Mouse (Mus musculus) limb, embryonic 11.5 days (tissue): ENCODE results near the gene Cnn2. TPM values are rescaled to one million over a fixed set of nuclear protein-coding genes. Genes with fewer than 3 reads are reported as not detected.

Source experiments
- ATAC-seq: fragments of 200-750 bp; cut with Nextera tagmentation; 2 replicates; pipeline ENCODE4 v1.8.0; 2017; ENCODE audit warnings: low read depth; ENCODE audit not compliant: insufficient number of reproducible peaks, low FRiP score, low TSS enrichment
- DNase-seq: peaks from one replicate; pipeline ENCODE4 v3.0.0-alpha.2; 2015; ENCODE audit warnings: low spot score
- H3K27ac ChIP-seq: fragments of 300-500 bp; sonication (generic); replicated peaks from 2 replicates; pipeline ENCODE4 v1.5.1; 2014; ENCODE audit warnings: low read depth, mild to moderate bottlenecking, low read length
- H3K27me3 ChIP-seq: fragments of 300-500 bp; sonication (generic); 2 replicates; pipeline ENCODE4 v1.6.1; 2014; ENCODE audit warnings: mild to moderate bottlenecking, low read length, mixed read lengths; ENCODE audit not compliant: control insufficient read depth, insufficient read depth
- H3K36me3 ChIP-seq: fragments of 300-500 bp; sonication (generic); 2 replicates; pipeline ENCODE4 v1.6.1; 2014; ENCODE audit warnings: mild to moderate bottlenecking, low read length, moderate library complexity, mixed read lengths; ENCODE audit not compliant: control insufficient read depth, insufficient read depth
- H3K4me1 ChIP-seq: fragments of 300-500 bp; sonication (generic); 2 replicates; pipeline ENCODE4 v1.6.1; 2014; ENCODE audit warnings: low read length, mixed read lengths; ENCODE audit not compliant: control insufficient read depth, insufficient read depth
- H3K4me2 ChIP-seq: fragments of 300-500 bp; sonication (generic); 2 replicates; pipeline ENCODE4 v1.6.1; 2014; ENCODE audit warnings: low read depth, mild to moderate bottlenecking, moderate library complexity; ENCODE audit not compliant: severe bottlenecking
- H3K4me3 ChIP-seq: fragments of 300-500 bp; sonication (generic); 2 replicates; pipeline ENCODE4 v1.5.1; 2014; ENCODE audit warnings: low read depth, low read length
- H3K9ac ChIP-seq: fragments of 300-500 bp; sonication (generic); 2 replicates; pipeline ENCODE4 v1.6.1; 2014; ENCODE audit warnings: mild to moderate bottlenecking, low read length
- H3K9me3 ChIP-seq: fragments of 300-500 bp; sonication (generic); 2 replicates; pipeline ENCODE4 v1.6.1; 2016; ENCODE audit warnings: low read length; ENCODE audit not compliant: control insufficient read depth
- WGBS: fragments of 180-500 bp; shearing (Covaris S2); extraction: QIAGEN DNeasy Blood & Tissue Kit; methylation state at CpG from one replicate; pipeline ENCODE4 v1.1.7; 2014; 5-methylcytosine and 5-hydroxymethylcytosine counted together
- polyA plus RNA-seq: library from polyadenylated mRNA; unstranded; fragments of >200 nt; fragmentation: Nextera tagmentation; extraction: Ambion mirVana; gene quantifications from 2 replicates; pipeline ENCODE4 v1.2.1, GENCODE M21; 2014

Gene Cnn2
- polyA plus RNA-seq, 1 experiment from 2014 or later, result 255 TPM

- H3K4me3 ChIP-seq, result 0 out of 2 replicates have a peak overlapping the region, but pooled peaks have one; percentile 5
- no peak overlapping the region for H3K9ac ChIP-seq
- H3K9me3 ChIP-seq, result peaks cover 6% of the 10 kb centered on the region; the same call in 1 of the 2 replicates
- no peaks in the 10 kb centered on the region for H3K36me3 ChIP-seq
- peaks cover 8% of the 10 kb centered on the region for H3K4me1 ChIP-seq
- WGBS, result 18% methylated on average over 28 of the region's 28 CpGs
- ATAC-seq (no peak), DNase-seq (no peak)
- no peak overlapping the region for H3K27ac ChIP-seq
- H3K4me2 ChIP-seq, result no peak overlapping the region
- H3K27me3 ChIP-seq, result peaks cover 45% of the 10 kb centered on the region
These were observed 26.3 kb downstream of the Cnn2 start for GRCm38 (mm10) chr10:80014484-80015290.

GRCm38 (mm10) chr10:80015583-80015982 is 27.2 kb downstream of the Cnn2 start:
- H3K27me3 ChIP-seq, result peaks cover 45% of the 10 kb centered on the region
- 81% methylated on average over 10 of the region's 10 CpGs for WGBS

DNA sequence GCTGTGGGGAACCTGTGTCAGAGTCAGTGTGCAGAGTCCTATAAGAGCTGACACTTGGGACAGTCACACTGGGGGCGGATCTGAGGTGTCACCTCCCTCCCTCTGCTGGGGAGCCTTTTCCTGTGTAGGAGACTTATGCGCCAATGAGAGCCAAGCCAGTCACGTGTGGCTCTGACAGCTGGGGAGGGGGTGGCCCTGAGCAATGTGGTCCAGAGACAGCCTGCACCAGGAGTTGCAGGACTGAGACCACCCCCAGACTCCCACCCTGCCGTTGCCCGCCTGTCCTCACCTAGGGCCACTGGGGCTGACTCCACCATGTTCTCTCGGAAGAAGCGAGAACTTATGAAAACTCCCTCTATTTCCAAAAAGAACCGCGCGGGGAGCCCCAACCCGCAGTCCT is 28.1 kb downstream of the Cnn2 start, which contains the start of gene Arhgap45:
TSS of gene Arhgap45 (plus strand) at position 143 of the 400 bp plus-strand sequence.
- ATAC-seq (no peak), DNase-seq (no peak)
- Histone ChIP-seq H3K36me3 (no peaks in the 10 kb centered on the region; the same call in 1 of the 2 replicates), H3K4me3 (no peak within 1 kb of the TSS), H3K4me2 (no peak within 1 kb of the TSS), H3K9ac (no peak within 1 kb of the TSS; the same call in 1 of the 2 replicates), H3K4me1 (peaks cover 10% of the 10 kb centered on the region), H3K9me3 (no peaks in the 10 kb centered on the region), H3K27ac (no peak within 1 kb of the TSS), H3K27me3 (peaks cover 45% of the 10 kb centered on the region)
- WGBS, result 61% methylated on average over 11 of the region's 11 CpGs

More at GRCm38 (mm10) chr10:80015583-80015982, 27.2 kb downstream of the Cnn2 start:
- H3K9ac ChIP-seq, result no peak overlapping the region
- ATAC-seq (no peak), DNase-seq (no peak)
- H3K4me3 ChIP-seq, result no peak overlapping the region
- no peak overlapping the region for H3K27ac ChIP-seq
- no peaks in the 10 kb centered on the region for H3K36me3 ChIP-seq
- H3K4me2 ChIP-seq, result no peak overlapping the region
- H3K9me3 ChIP-seq, result peaks cover 5% of the 10 kb centered on the region; the same call in 1 of the 2 replicates
- H3K4me1 ChIP-seq, result peaks cover 10% of the 10 kb centered on the region

- Histone ChIP-seq H3K4me1 (peaks cover 10% of the 10 kb centered on the region), H3K36me3 (no peaks in the 10 kb centered on the region; the same call in 1 of the 2 replicates), H3K4me2 (no peak overlapping the region), H3K9ac (no peak overlapping the region; the same call in 1 of the 2 replicates), H3K27ac (no peak overlapping the region), H3K27me3 (peaks cover 43% of the 10 kb centered on the region), H3K4me3 (no peak overlapping the region), H3K9me3 (no peaks in the 10 kb centered on the region)
- ATAC-seq, result no peak
- DNase-seq, result no peak
- WGBS, result 89% methylated on average over 10 of the region's 10 CpGs
These were observed 28.5 kb downstream of the Cnn2 start for GRCm38 (mm10) chr10:80016931-80017330.

DNA sequence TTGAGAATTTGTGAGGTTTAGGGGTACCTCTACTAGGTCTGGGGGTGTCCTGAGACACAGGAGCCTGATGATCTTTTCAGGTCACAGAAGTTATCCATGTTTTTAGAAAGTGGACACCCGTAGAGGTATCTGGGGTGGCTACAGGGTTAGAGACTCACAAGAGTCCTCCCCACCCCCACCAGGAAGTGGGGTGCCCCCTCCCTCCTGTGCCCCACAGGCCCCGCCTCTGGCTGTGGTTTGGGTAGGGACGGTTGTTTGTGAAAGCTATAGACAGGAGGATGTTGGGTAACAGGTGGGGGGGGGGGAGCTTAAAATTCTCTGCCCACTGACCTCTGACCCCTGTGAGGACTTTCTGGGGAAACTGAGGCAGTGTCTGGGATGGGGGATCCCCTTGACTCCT is 29.0 kb downstream of the Cnn2 start:
- H3K27me3 ChIP-seq, result peaks cover 39% of the 10 kb centered on the region
- 75% methylated on average over 3 of the region's 3 CpGs for WGBS
- DNase-seq (no peak), ATAC-seq (no peak)
- peaks cover 10% of the 10 kb centered on the region for H3K4me1 ChIP-seq
- no peak overlapping the region for H3K27ac ChIP-seq
- H3K9ac ChIP-seq, result no peak overlapping the region
- no peak overlapping the region for H3K4me3 ChIP-seq
- H3K36me3 ChIP-seq, result peaks cover 4% of the 10 kb centered on the region; the same call in 1 of the 2 replicates
- H3K4me2 ChIP-seq, result no peak overlapping the region
- H3K9me3 ChIP-seq, result no peaks in the 10 kb centered on the region

DNA sequence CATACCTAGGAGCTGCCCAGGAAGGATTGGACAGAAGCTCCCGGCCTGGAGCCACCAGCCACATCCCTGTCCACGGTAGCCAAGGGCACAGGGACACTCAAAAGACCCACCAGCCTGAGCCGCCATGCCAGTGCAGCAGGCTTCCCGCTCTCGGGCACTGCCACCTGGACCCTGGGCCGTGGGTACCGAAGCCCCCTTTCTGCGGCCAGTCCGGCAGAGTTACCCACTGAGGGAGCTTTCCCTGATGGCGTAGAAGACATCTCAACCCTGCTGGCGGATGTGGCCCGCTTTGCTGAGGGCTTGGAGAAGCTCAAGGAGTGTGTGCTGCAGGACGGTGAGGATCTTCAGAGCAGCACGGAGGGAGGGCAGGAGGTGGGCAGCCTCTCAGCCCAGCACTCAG is 29.4 kb downstream of the Cnn2 start:
- 77% methylated on average over 14 of the region's 14 CpGs for WGBS
- no peaks in the 10 kb centered on the region for H3K9me3 ChIP-seq
- H3K4me2 ChIP-seq, result no peak overlapping the region
- DNase-seq (no peak), ATAC-seq (no peak)
- H3K36me3 ChIP-seq, result peaks cover 4% of the 10 kb centered on the region; the same call in 1 of the 2 replicates
- H3K9ac ChIP-seq, result no peak overlapping the region
- peaks cover 35% of the 10 kb centered on the region for H3K27me3 ChIP-seq
- no peak overlapping the region for H3K4me3 ChIP-seq
- no peak overlapping the region for H3K27ac ChIP-seq
- peaks cover 10% of the 10 kb centered on the region for H3K4me1 ChIP-seq

GRCm38 (mm10) chr10:80018739-80019297 is 30.4 kb downstream of the Cnn2 start:
- ATAC-seq (peak; percentile 36; the same call in 1 of the 2 replicates), DNase-seq (peak; percentile 42)
- WGBS, result 5% methylated on average over 14 of the region's 15 CpGs
- peaks cover 4% of the 10 kb centered on the region; the same call in 1 of the 2 replicates for H3K36me3 ChIP-seq
- peak overlapping the region; percentile 60; the same call in 1 of the 2 replicates for H3K4me2 ChIP-seq
- H3K4me1 ChIP-seq, result peaks cover 10% of the 10 kb centered on the region
- H3K27ac ChIP-seq, result no peak overlapping the region
- H3K9me3 ChIP-seq, result no peaks in the 10 kb centered on the region
- peaks cover 24% of the 10 kb centered on the region for H3K27me3 ChIP-seq
- 0 out of 2 replicates have a peak overlapping the region, but pooled peaks have one; percentile 12 for H3K9ac ChIP-seq
- H3K4me3 ChIP-seq, result no peak overlapping the region

DNA sequence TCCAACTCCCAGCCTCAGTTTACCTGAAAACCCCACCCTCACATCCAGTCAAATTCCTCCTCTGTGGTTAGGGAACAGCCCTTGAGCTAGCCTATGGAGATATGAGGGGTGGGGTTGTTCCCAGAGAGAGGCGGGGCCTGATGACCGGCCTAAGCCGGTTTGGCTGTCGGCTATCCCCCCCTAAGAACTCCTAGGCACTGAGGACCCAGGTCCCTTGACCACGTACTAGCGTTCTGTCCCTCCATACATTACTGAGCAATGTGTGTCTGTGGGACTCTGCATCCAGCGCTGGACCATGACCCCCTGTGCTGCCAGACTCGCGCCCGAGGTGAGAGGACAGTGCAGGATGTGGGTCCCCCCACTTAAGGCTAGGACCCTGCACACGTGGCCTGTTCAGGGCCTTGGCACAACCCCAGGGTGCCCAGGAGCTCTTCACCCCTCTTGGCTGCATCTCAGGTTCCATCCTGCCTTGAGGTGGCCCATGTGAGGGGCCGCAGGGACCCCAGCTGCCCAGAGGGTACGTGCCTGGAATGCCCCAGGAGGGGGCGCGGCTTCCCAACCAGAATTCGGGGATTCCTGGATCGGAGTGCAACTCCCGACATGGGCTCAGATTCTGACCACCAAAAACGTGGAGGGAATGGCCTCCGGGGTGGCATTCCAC is 31.2 kb downstream of the Cnn2 start:
- Histone ChIP-seq H3K4me3 (peak overlapping the region; percentile 32), H3K4me2 (peak overlapping the region; percentile 60), H3K27me3 (peaks cover 16% of the 10 kb centered on the region), H3K4me1 (peaks cover 10% of the 10 kb centered on the region), H3K36me3 (peaks cover 4% of the 10 kb centered on the region; the same call in 1 of the 2 replicates), H3K9ac (peak overlapping the region; percentile 76), H3K27ac (0 out of 2 replicates have a peak overlapping the region, but pooled peaks have one; percentile 45), H3K9me3 (no peaks in the 10 kb centered on the region)
- WGBS, result 2% methylated on average over 20 of the region's 20 CpGs
- peak; percentile 58 for ATAC-seq
- DNase-seq, result peak; percentile 75
